Mouse (Mus musculus) neural tube, embryonic 12.5 days (tissue): ENCODE measurements around the gene Wdr19. TPM values are rescaled to one million over a fixed set of nuclear protein-coding genes. Genes with fewer than 3 reads are reported as not detected.
"Not testable (repeated sequence)": the region's sequence is repeated elsewhere in the genome, so short reads cannot be mapped to it uniquely, and the experiment has no call there.

Source experiments
- ATAC-seq: fragments of 200-750 bp; cut with Nextera tagmentation; 2 replicates; pipeline ENCODE4 v1.8.0; 2017; ENCODE audit warnings: low read depth, mild to moderate bottlenecking, moderate TSS enrichment, moderate library complexity; ENCODE audit not compliant: low FRiP score
- H3K27ac ChIP-seq: fragments of 300-500 bp; sonication (generic); 2 replicates; pipeline ENCODE4 v1.5.1; 2016
- H3K27me3 ChIP-seq: fragments of 300-500 bp; sonication (generic); replicated peaks from 2 replicates; pipeline ENCODE4 v1.6.1; 2016; ENCODE audit warnings: mild to moderate bottlenecking
- H3K36me3 ChIP-seq: fragments of 300-500 bp; sonication (generic); 2 replicates; pipeline ENCODE4 v1.6.1; 2016; ENCODE audit warnings: mild to moderate bottlenecking
- H3K4me1 ChIP-seq: fragments of 300-500 bp; sonication (generic); 2 replicates; pipeline ENCODE4 v1.6.1; 2016
- H3K4me2 ChIP-seq: fragments of 300-500 bp; sonication (generic); replicated peaks from 2 replicates; pipeline ENCODE4 v1.6.1; 2016; ENCODE audit warnings: mild to moderate bottlenecking
- H3K4me3 ChIP-seq: fragments of 300-500 bp; sonication (generic); 2 replicates; pipeline ENCODE4 v1.5.1; 2016
- H3K9ac ChIP-seq: fragments of 300-500 bp; sonication (generic); 2 replicates; pipeline ENCODE4 v1.6.1; 2016; ENCODE audit warnings: mild to moderate bottlenecking
- H3K9me3 ChIP-seq: fragments of 300-500 bp; sonication (generic); 2 replicates; pipeline ENCODE4 v1.6.1; 2016; ENCODE audit warnings: mild to moderate bottlenecking
- WGBS: fragments of 180-500 bp; shearing (Covaris S2); methylation state at CpG from one replicate; pipeline ENCODE4 v1.1.7; 2016; 5-methylcytosine and 5-hydroxymethylcytosine counted together
- polyA plus RNA-seq: library from polyadenylated mRNA; unstranded; fragments of >200 nt; fragmentation: Nextera tagmentation; extraction: Ambion mirVana; gene quantifications from 2 replicates; pipeline ENCODE4 v1.2.1, GENCODE M21; 2016

Gene Wdr19
- polyA plus RNA-seq, 1 experiment from 2014 or later: 15.4 TPM

- no peaks in the 10 kb centered on the region for H3K27me3 ChIP-seq
- no peak overlapping the region for H3K9ac ChIP-seq
- no peaks in the 10 kb centered on the region for H3K9me3 ChIP-seq
- H3K4me1 ChIP-seq: no peaks in the 10 kb centered on the region
- no peak for ATAC-seq
- WGBS: 97% methylated on average over 3 of the region's 3 CpGs
- H3K4me3 ChIP-seq: no peak overlapping the region
- H3K27ac ChIP-seq: no peak overlapping the region
- no peak overlapping the region for H3K4me2 ChIP-seq
- peaks cover 45% of the 10 kb centered on the region for H3K36me3 ChIP-seq
Measured at GRCm38 (mm10) chr5:65284171-65284570, 84.7 kb downstream of the Wdr19 start.

- ATAC-seq: no peak
Measured at GRCm38 (mm10) chr5:65287751-65288701, 88.5 kb downstream of the Wdr19 start.

GRCm38 (mm10) chr5:65289009-65289408, 89.5 kb downstream of the Wdr19 start:
- not testable (repeated sequence) for H3K9me3 ChIP-seq, H3K4me3 ChIP-seq, H3K9ac ChIP-seq, H3K27ac ChIP-seq, ATAC-seq, H3K4me1 ChIP-seq, H3K27me3 ChIP-seq, H3K4me2 ChIP-seq
- H3K36me3 ChIP-seq: peaks cover 55% of the 10 kb centered on the region
- WGBS: 91% methylated on average over 8 of the region's 8 CpGs

More at GRCm38 (mm10) chr5:65287751-65288701, 88.5 kb downstream of the Wdr19 start:
- Histone ChIP-seq H3K27me3 (no peaks in the 10 kb centered on the region), H3K4me3 (no peak overlapping the region), H3K9me3 (no peaks in the 10 kb centered on the region), H3K4me1 (no peaks in the 10 kb centered on the region), H3K4me2 (no peak overlapping the region), H3K27ac (no peak overlapping the region), H3K36me3 (peaks cover 53% of the 10 kb centered on the region), H3K9ac (no peak overlapping the region)
- 91% methylated on average over 24 of the region's 24 CpGs for WGBS

- Histone ChIP-seq H3K4me2 (no peak overlapping the region), H3K36me3 (peaks cover 29% of the 10 kb centered on the region), H3K9ac (no peak overlapping the region), H3K27me3 (no peaks in the 10 kb centered on the region), H3K4me3 (no peak overlapping the region), H3K27ac (no peak overlapping the region), H3K9me3 (no peaks in the 10 kb centered on the region), H3K4me1 (no peaks in the 10 kb centered on the region)
- 92% methylated on average over 6 of the region's 6 CpGs for WGBS
- ATAC-seq: no peak
Measured at GRCm38 (mm10) chr5:65293627-65294026, 94.1 kb downstream of the Wdr19 start.

- Histone ChIP-seq H3K4me3 (no peak overlapping the region), H3K27me3 (no peaks in the 10 kb centered on the region), H3K36me3 (peaks cover 32% of the 10 kb centered on the region), H3K9ac (no peak overlapping the region), H3K4me1 (no peaks in the 10 kb centered on the region), H3K9me3 (no peaks in the 10 kb centered on the region), H3K27ac (no peak overlapping the region), H3K4me2 (no peak overlapping the region)
- WGBS: 79% methylated on average over 2 of the region's 2 CpGs
- ATAC-seq: no peak
Measured at GRCm38 (mm10) chr5:65294270-65294669, 94.8 kb downstream of the Wdr19 start.

GRCm38 (mm10) chr5:65298167-65298950, 98.9 kb downstream of the Wdr19 start:
- Histone ChIP-seq H3K4me1 (no peaks in the 10 kb centered on the region), H3K4me3 (no peak overlapping the region), H3K9me3 (no peaks in the 10 kb centered on the region), H3K27me3 (no peaks in the 10 kb centered on the region), H3K4me2 (no peak overlapping the region), H3K36me3 (peaks cover 14% of the 10 kb centered on the region; the same call in 1 of the 2 replicates), H3K9ac (no peak overlapping the region), H3K27ac (no peak overlapping the region)
- no peak for ATAC-seq
- 91% methylated on average over 7 of the region's 7 CpGs for WGBS

- WGBS: 89% methylated on average over 1 of the region's 1 CpGs
- H3K27me3 ChIP-seq, H3K4me2 ChIP-seq, H3K27ac ChIP-seq, H3K4me3 ChIP-seq, H3K9ac ChIP-seq, H3K4me1 ChIP-seq, ATAC-seq, H3K9me3 ChIP-seq: not testable (repeated sequence)
- peaks cover 12% of the 10 kb centered on the region; the same call in 1 of the 2 replicates for H3K36me3 ChIP-seq
Measured at GRCm38 (mm10) chr5:65299623-65300022, 100.1 kb downstream of the Wdr19 start.

- H3K4me2 ChIP-seq: no peak overlapping the region
- H3K27me3 ChIP-seq: no peaks in the 10 kb centered on the region
- no peaks in the 10 kb centered on the region for H3K4me1 ChIP-seq
- no peaks in the 10 kb centered on the region for H3K9me3 ChIP-seq
- no peak overlapping the region for H3K4me3 ChIP-seq
- H3K36me3 ChIP-seq: peaks cover 12% of the 10 kb centered on the region; the same call in 1 of the 2 replicates
- ATAC-seq: no peak
- H3K27ac ChIP-seq: no peak overlapping the region
- 96% methylated on average over 9 of the region's 9 CpGs for WGBS
- no peak overlapping the region for H3K9ac ChIP-seq
Measured at GRCm38 (mm10) chr5:65300121-65300520, 100.6 kb downstream of the Wdr19 start.

GRCm38 (mm10) chr5:65305516-65305915, 106.0 kb downstream of the Wdr19 start:
- no peak overlapping the region for H3K27ac ChIP-seq
- H3K4me1 ChIP-seq: no peaks in the 10 kb centered on the region
- no peak overlapping the region for H3K4me2 ChIP-seq
- no peak overlapping the region for H3K4me3 ChIP-seq
- H3K36me3 ChIP-seq: peaks cover 21% of the 10 kb centered on the region
- H3K27me3 ChIP-seq: no peaks in the 10 kb centered on the region
- no peak overlapping the region for H3K9ac ChIP-seq
- ATAC-seq: no peak
- no peaks in the 10 kb centered on the region for H3K9me3 ChIP-seq
- whole genome bisulfite sequencing: 88% methylated on average over 9 of the region's 9 CpGs

GRCm38 (mm10) chr5:65308208-65308607, 108.7 kb downstream of the Wdr19 start:
- no peak for ATAC-seq
- 96% methylated on average over 7 of the region's 7 CpGs for WGBS
- H3K27me3 ChIP-seq: no peaks in the 10 kb centered on the region
- H3K9ac ChIP-seq: no peak overlapping the region
- H3K4me2 ChIP-seq: no peak overlapping the region
- H3K4me1 ChIP-seq: no peaks in the 10 kb centered on the region
- no peak overlapping the region for H3K27ac ChIP-seq
- H3K36me3 ChIP-seq: peaks cover 37% of the 10 kb centered on the region
- H3K4me3 ChIP-seq: no peak overlapping the region
- H3K9me3 ChIP-seq: no peaks in the 10 kb centered on the region

GRCm38 (mm10) chr5:65308866-65309265, 109.4 kb downstream of the Wdr19 start:
- Histone ChIP-seq H3K36me3 (peaks cover 37% of the 10 kb centered on the region), H3K4me2 (no peak overlapping the region), H3K9ac (no peak overlapping the region), H3K4me3 (no peak overlapping the region), H3K9me3 (no peaks in the 10 kb centered on the region), H3K27ac (no peak overlapping the region), H3K4me1 (no peaks in the 10 kb centered on the region), H3K27me3 (no peaks in the 10 kb centered on the region)
- WGBS: 98% methylated on average over 3 of the region's 3 CpGs
- no peak for ATAC-seq
